Mouse (Mus musculus) stomach, embryonic 16.5 days (tissue): ENCODE measurements at regions not wholly inside any gene's neighbourhood (a gene's known extent, or its start where the extent isn't known, plus 50 kb on each side); places are given as distances from the start of the nearest gene placed in this dataset.

Experiments
- ATAC-seq: fragments of 200-750 bp; cut with Nextera tagmentation; 2 replicates; pipeline ENCODE4 v1.8.0; 2017; ENCODE audit warnings: moderate number of reproducible peaks, moderate TSS enrichment; ENCODE audit not compliant: insufficient read depth, low FRiP score
- H3K27ac ChIP-seq: fragments of 300-500 bp; sonication (generic); 2 replicates; pipeline ENCODE4 v1.5.1; 2014; ENCODE audit warnings: low read length
- H3K27me3 ChIP-seq: fragments of 300-500 bp; sonication (generic); 2 replicates; pipeline ENCODE4 v1.6.1; 2014; ENCODE audit warnings: low read length, control low read depth, mixed read lengths; ENCODE audit not compliant: control insufficient read depth, insufficient read depth
- H3K36me3 ChIP-seq: fragments of 300-500 bp; sonication (generic); 2 replicates; pipeline ENCODE4 v1.6.1; 2014; ENCODE audit warnings: low read length; ENCODE audit not compliant: control insufficient read depth, insufficient read depth
- H3K4me1 ChIP-seq: fragments of 300-500 bp; sonication (generic); 2 replicates; pipeline ENCODE4 v1.6.1; 2014; ENCODE audit warnings: low read length, control low read depth, mixed read lengths; ENCODE audit not compliant: control insufficient read depth, insufficient read depth
- H3K4me2 ChIP-seq: fragments of 300-500 bp; sonication (generic); 2 replicates; pipeline ENCODE4 v1.6.1; 2014; ENCODE audit warnings: low read depth, low read length, mixed read lengths
- H3K4me3 ChIP-seq: fragments of 300-500 bp; sonication (generic); replicated peaks from 2 replicates; pipeline ENCODE4 v1.5.1; 2014; ENCODE audit warnings: mild to moderate bottlenecking, low read length
- H3K9ac ChIP-seq: fragments of 300-500 bp; sonication (generic); 2 replicates; pipeline ENCODE4 v1.6.1; 2014; ENCODE audit warnings: low read length
- H3K9me3 ChIP-seq: fragments of 300-500 bp; sonication (generic); replicated peaks from 2 replicates; pipeline ENCODE4 v1.6.1; 2016; ENCODE audit warnings: low read length, control low read depth; ENCODE audit not compliant: control insufficient read depth
- whole genome bisulfite sequencing: fragments of 180-500 bp; shearing (Covaris S2); extraction: QIAGEN DNeasy Blood & Tissue Kit; methylation state at CpG from one replicate; pipeline ENCODE4 v1.1.7; 2014; 5-methylcytosine and 5-hydroxymethylcytosine counted together

GRCm38 (mm10) chr6:49985127-49985526, 124.9 kb upstream of the Mpp6 start:
- no peak overlapping the region for H3K4me3 ChIP-seq
- H3K27me3 ChIP-seq: no peaks in the 10 kb centered on the region
- H3K9me3 ChIP-seq: no peaks in the 10 kb centered on the region
- H3K9ac ChIP-seq: no peak overlapping the region
- H3K27ac ChIP-seq: no peak overlapping the region
- H3K4me1 ChIP-seq: peaks cover 3% of the 10 kb centered on the region; the same call in 1 of the 2 replicates
- ATAC-seq: no peak
- H3K36me3 ChIP-seq: no peaks in the 10 kb centered on the region
- 16% methylated on average over 6 of the region's 6 CpGs for WGBS
- H3K4me2 ChIP-seq: no peak overlapping the region

DNA sequence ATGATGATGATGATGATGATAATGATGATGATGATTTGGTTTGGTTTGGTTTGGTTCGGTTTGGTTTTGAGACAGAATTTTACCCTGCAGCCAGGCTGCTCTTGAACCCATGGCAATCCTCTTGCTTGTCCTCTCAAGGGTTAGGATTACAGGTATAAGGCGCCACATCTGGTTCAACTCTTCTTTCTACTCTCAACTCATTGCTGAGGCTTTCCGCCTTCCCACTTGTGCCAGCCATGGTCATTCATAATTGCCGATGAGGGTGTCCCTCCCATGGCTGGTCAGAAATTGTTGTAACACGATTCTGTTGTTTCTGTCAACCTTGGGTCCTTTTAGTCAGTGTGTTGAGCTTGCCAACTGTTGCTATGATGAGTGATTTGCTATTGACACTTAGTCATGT, 122.9 kb upstream of the Mpp6 start:
- H3K4me1 ChIP-seq: peaks cover 3% of the 10 kb centered on the region; the same call in 1 of the 2 replicates
- no peaks in the 10 kb centered on the region for H3K27me3 ChIP-seq
- no peak overlapping the region for H3K4me2 ChIP-seq
- no peak overlapping the region for H3K27ac ChIP-seq
- H3K9me3 ChIP-seq: no peaks in the 10 kb centered on the region
- ATAC-seq: no peak
- 88% methylated on average over 5 of the region's 5 CpGs for WGBS
- no peak overlapping the region for H3K4me3 ChIP-seq
- no peak overlapping the region for H3K9ac ChIP-seq
- no peaks in the 10 kb centered on the region for H3K36me3 ChIP-seq

- ATAC-seq: no peak
- no peak overlapping the region for H3K4me3 ChIP-seq
- 78% methylated on average over 3 of the region's 3 CpGs for WGBS
- H3K9ac ChIP-seq: no peak overlapping the region
- no peak overlapping the region for H3K4me2 ChIP-seq
- H3K36me3 ChIP-seq: no peaks in the 10 kb centered on the region
- peaks cover 3% of the 10 kb centered on the region; the same call in 1 of the 2 replicates for H3K4me1 ChIP-seq
- no peak overlapping the region for H3K27ac ChIP-seq
- H3K9me3 ChIP-seq: no peaks in the 10 kb centered on the region
- H3K27me3 ChIP-seq: no peaks in the 10 kb centered on the region
Observed at GRCm38 (mm10) chr6:49987541-49988210, 122.4 kb upstream of the Mpp6 start.

DNA sequence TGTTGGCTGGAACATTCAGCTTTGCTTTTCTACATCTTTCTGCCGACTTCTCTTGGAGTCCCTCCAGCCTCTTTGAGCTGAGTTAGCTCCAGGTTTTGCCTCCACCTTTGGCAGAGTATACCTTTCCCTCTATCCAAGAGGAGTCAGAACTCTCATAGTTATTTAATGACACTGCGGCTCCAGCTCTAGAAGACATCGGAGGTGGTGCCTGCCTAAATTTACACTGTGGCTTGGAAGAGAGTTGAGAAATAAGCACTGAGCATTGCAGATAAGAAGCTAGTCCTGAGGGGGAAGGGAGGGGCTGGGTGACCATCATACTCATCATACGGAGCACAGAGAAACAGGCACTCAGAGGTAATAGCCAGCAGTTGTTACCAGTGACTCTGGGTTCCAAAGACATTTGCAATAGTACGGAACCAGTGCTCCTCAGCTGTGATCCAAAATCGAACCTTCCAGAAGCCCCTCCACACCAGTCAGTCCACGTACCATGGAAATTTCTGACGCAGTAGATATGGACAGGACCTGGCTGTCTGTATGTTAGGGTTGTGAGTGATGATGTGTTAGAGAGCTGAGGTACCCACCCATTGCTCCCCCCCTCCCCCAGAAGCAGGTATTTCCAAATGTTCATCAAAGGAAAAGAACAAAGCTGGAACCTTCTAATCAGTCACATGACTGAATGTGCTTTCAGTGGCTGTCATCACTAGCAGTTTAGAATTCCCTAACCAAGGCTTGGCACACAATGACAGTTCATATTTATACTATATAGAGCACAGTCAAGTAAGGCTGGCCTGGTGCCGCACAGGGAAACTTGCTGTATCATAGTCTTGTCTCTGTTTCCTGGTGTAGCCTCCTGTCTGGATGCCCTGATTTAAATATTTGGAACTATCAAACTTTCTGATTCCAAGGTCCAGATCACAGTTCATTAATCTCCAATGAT, 120.2 kb upstream of the Mpp6 start:
- no peak overlapping the region for H3K9ac ChIP-seq
- no peaks in the 10 kb centered on the region for H3K9me3 ChIP-seq
- ATAC-seq: no peak
- no peak overlapping the region for H3K4me2 ChIP-seq
- H3K36me3 ChIP-seq: no peaks in the 10 kb centered on the region
- WGBS: 76% methylated on average over 9 of the region's 9 CpGs
- H3K4me1 ChIP-seq: peaks cover 3% of the 10 kb centered on the region; the same call in 1 of the 2 replicates
- H3K27ac ChIP-seq: no peak overlapping the region
- H3K27me3 ChIP-seq: no peaks in the 10 kb centered on the region
- H3K4me3 ChIP-seq: no peak overlapping the region

- H3K4me1 ChIP-seq: no peaks in the 10 kb centered on the region; the same call in 1 of the 2 replicates
- H3K36me3 ChIP-seq: no peaks in the 10 kb centered on the region
- no peaks in the 10 kb centered on the region for H3K9me3 ChIP-seq
- no peak for ATAC-seq
- no peaks in the 10 kb centered on the region for H3K27me3 ChIP-seq
- H3K9ac ChIP-seq: no peak overlapping the region
- WGBS: 41% methylated on average over 8 of the region's 8 CpGs
- no peak overlapping the region for H3K4me3 ChIP-seq
- no peak overlapping the region for H3K27ac ChIP-seq
- no peak overlapping the region for H3K4me2 ChIP-seq
Observed at GRCm38 (mm10) chr6:49990522-49990858, 119.6 kb upstream of the Mpp6 start.

- ATAC-seq: no peak
- H3K9me3 ChIP-seq: no peaks in the 10 kb centered on the region
- no peaks in the 10 kb centered on the region for H3K27me3 ChIP-seq
- no peak overlapping the region for H3K4me3 ChIP-seq
- H3K4me1 ChIP-seq: no peaks in the 10 kb centered on the region
- no peak overlapping the region for H3K4me2 ChIP-seq
- H3K36me3 ChIP-seq: no peaks in the 10 kb centered on the region
- H3K27ac ChIP-seq: no peak overlapping the region
- H3K9ac ChIP-seq: no peak overlapping the region
- 83% methylated on average over 11 of the region's 11 CpGs for WGBS
Observed at GRCm38 (mm10) chr6:49999365-49999764, 110.7 kb upstream of the Mpp6 start.

- no peaks in the 10 kb centered on the region for H3K9me3 ChIP-seq
- no peaks in the 10 kb centered on the region for H3K36me3 ChIP-seq
- H3K4me2 ChIP-seq: no peak overlapping the region
- H3K4me1 ChIP-seq: no peaks in the 10 kb centered on the region
- WGBS: 75% methylated on average over 4 of the region's 4 CpGs
- H3K27ac ChIP-seq: no peak overlapping the region
- no peak overlapping the region for H3K9ac ChIP-seq
- no peak for ATAC-seq
- no peaks in the 10 kb centered on the region for H3K27me3 ChIP-seq
- no peak overlapping the region for H3K4me3 ChIP-seq
Observed at GRCm38 (mm10) chr6:50008074-50008473, 102.0 kb upstream of the Mpp6 start.

DNA sequence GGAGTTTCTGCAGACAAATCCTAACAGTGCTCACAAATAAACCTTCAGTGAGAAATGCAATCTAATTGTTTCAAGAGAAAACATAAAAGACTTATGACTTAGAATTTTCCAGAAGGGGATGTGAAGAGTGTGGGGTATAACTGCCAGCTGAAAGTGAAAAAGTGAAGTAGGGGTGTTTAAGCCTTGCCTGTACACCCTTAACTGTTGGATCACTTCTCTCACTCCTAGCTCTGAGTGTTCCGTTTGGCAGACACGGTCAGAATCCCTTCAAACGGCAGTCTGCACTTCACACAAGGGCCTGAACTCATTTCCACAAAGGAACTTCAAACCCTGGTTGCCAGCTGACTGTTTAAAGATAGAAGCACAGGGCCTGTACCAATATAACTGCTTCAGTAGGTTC, 101.2 kb upstream of the Mpp6 start:
- WGBS: 31% methylated on average over 3 of the region's 3 CpGs
- ATAC-seq: no peak
- H3K4me1 ChIP-seq: no peaks in the 10 kb centered on the region
- H3K36me3 ChIP-seq: no peaks in the 10 kb centered on the region
- H3K9ac ChIP-seq: no peak overlapping the region
- no peak overlapping the region for H3K27ac ChIP-seq
- H3K27me3 ChIP-seq: no peaks in the 10 kb centered on the region
- H3K4me2 ChIP-seq: no peak overlapping the region
- no peak overlapping the region for H3K4me3 ChIP-seq
- no peaks in the 10 kb centered on the region for H3K9me3 ChIP-seq

DNA sequence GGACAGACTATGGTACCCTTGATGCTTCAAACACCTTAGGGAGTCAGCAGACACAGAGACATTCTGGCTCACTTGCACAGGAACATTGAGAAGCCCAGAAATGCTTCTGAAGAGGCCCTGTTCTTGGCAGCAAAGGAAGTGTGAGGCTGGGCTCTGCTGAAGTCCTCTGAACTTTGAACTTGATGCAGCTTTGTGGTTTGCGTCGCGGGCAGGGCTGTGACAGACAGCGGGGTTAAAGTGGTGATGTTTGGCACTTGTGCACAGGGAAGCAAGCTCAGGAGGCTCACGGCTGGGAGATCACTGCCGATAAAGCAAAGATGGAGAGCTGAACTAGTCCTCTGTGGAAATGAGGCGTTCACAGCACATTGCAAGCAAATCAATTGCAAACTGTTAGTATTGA, 100.7 kb upstream of the Mpp6 start:
- ATAC-seq: no peak
- Histone ChIP-seq H3K9me3 (no peaks in the 10 kb centered on the region), H3K4me3 (no peak overlapping the region), H3K4me1 (no peaks in the 10 kb centered on the region), H3K9ac (no peak overlapping the region), H3K36me3 (no peaks in the 10 kb centered on the region), H3K27ac (no peak overlapping the region), H3K4me2 (no peak overlapping the region), H3K27me3 (no peaks in the 10 kb centered on the region)
- WGBS: 31% methylated on average over 7 of the region's 7 CpGs
